Mouse (Mus musculus) MEL (cell line): ENCODE measurements around the gene Esyt1. TPM values are rescaled to one million over a fixed set of nuclear protein-coding genes. Genes with fewer than 3 reads are reported as not detected.

ENCODE experiments used
- DNase-seq: peaks from one replicate; pipeline ENCODE4 v3.0.0; 2011; ENCODE audit warnings: low read depth, low spot score
- H3K27ac ChIP-seq: 2 replicates; pipeline ENCODE4 v1.5.1; 2012; ENCODE audit warnings: low read depth, mild to moderate bottlenecking, control low read depth, low read length, moderate library complexity; ENCODE audit not compliant: control insufficient read depth
- H3K27me3 ChIP-seq, 2 experiments: fragments of 150-350 bp in 1 of 2; sonication (generic) in 1 of 2; 2 replicates each; pipeline ENCODE4 v1.6.1; 2012; ENCODE audit warnings: low read length in 2 of 2, mild to moderate bottlenecking in 2 of 2, improper control_type of control experiment in 1 of 2, moderate library complexity in 1 of 2; ENCODE audit not compliant: insufficient read depth in 2 of 2, control insufficient read depth in 1 of 2
- H3K36me3 ChIP-seq, 2 experiments: 2 replicates each; pipeline ENCODE4 v1.6.1; 2012 to 2014; ENCODE audit warnings: low read length in 2 of 2, improper control_type of control experiment in 1 of 2, inconsistent platforms in 1 of 2, mild to moderate bottlenecking in 1 of 2; ENCODE audit not compliant: insufficient read depth in 2 of 2, control insufficient read depth in 1 of 2
- H3K4me1 ChIP-seq, 2 experiments: fragments of 150-350 bp in 1 of 2; sonication (generic) in 1 of 2; 2 replicates each; pipeline ENCODE4 v1.6.1; 2012; ENCODE audit warnings: low read length in 2 of 2, improper control_type of control experiment in 1 of 2, mild to moderate bottlenecking in 1 of 2; ENCODE audit not compliant: insufficient read depth in 2 of 2, control insufficient read depth in 1 of 2
- H3K4me3 ChIP-seq, 2 experiments: fragments of 150-350 bp in 1 of 2; sonication (generic) in 1 of 2; 2 replicates each; pipeline ENCODE4 v1.5.1; 2012; ENCODE audit warnings: low read depth in 2 of 2, low read length in 2 of 2, mild to moderate bottlenecking in 2 of 2, moderate library complexity in 2 of 2, control low read depth in 1 of 2, improper control_type of control experiment in 1 of 2; ENCODE audit not compliant: control insufficient read depth in 1 of 2, insufficient read depth in 1 of 2
- H3K79me2 ChIP-seq: 2 replicates; pipeline ENCODE4 v1.6.1; 2012; ENCODE audit warnings: mild to moderate bottlenecking, low read length, moderate library complexity; ENCODE audit not compliant: control insufficient read depth, poor library complexity, insufficient read depth
- H3K9ac ChIP-seq: 2 replicates; pipeline ENCODE4 v1.6.1; 2012; ENCODE audit warnings: low read depth, mild to moderate bottlenecking, control low read depth, low read length, moderate library complexity; ENCODE audit not compliant: control insufficient read depth, poor library complexity, severe bottlenecking
- H3K9me3 ChIP-seq: fragments of 150-350 bp; sonication (generic); replicated peaks from 2 replicates; pipeline ENCODE4 v1.6.1; 2012; ENCODE audit warnings: mild to moderate bottlenecking, low read length, improper control_type of control experiment, moderate library complexity; ENCODE audit not compliant: insufficient read depth
- BHLHE40 ChIP-seq: IDR thresholded peaks from 2 replicates; pipeline ENCODE4 v1.6.1; 2012; ENCODE audit warnings: low read depth, mild to moderate bottlenecking, inconsistent platforms, low read length, improper control_type of control experiment, borderline replicate concordance
- CHD2 ChIP-seq: IDR thresholded peaks from 2 replicates; pipeline ENCODE4 v1.6.1; 2011; ENCODE audit warnings: low read length, improper control_type of control experiment
- CTCF ChIP-seq, 3 experiments: IDR thresholded peaks in 2 of 3; conservative IDR thresholded peaks in 1 of 3; 2 replicates each; pipeline ENCODE4 v1.5.1; 2011 to 2012; ENCODE audit warnings: low read length in 3 of 3, low read depth in 2 of 3, mild to moderate bottlenecking in 2 of 3, improper control_type of control experiment in 1 of 3, inconsistent platforms in 1 of 3, mixed read lengths in 1 of 3, moderate library complexity in 1 of 3; ENCODE audit not compliant: control insufficient read depth in 1 of 3, insufficient read depth in 1 of 3, poor library complexity in 1 of 3, severe bottlenecking in 1 of 3
- E2F4 ChIP-seq: IDR thresholded peaks from 2 replicates; pipeline ENCODE4 v1.6.1; 2011; ENCODE audit warnings: low read depth, low read length, improper control_type of control experiment, borderline replicate concordance
- EP300 ChIP-seq, 2 experiments: IDR thresholded peaks; 2 replicates each; pipeline ENCODE4 v1.6.1; 2011; ENCODE audit warnings: improper control_type of control experiment in 2 of 2, low read length in 2 of 2, low read depth in 1 of 2, mild to moderate bottlenecking in 1 of 2
- ETS1 ChIP-seq: IDR thresholded peaks from 2 replicates; pipeline ENCODE4 v1.6.1; 2012; ENCODE audit warnings: low read depth, mild to moderate bottlenecking, inconsistent platforms, low read length, improper control_type of control experiment, moderate library complexity
- GABPA ChIP-seq: IDR thresholded peaks from 2 replicates; pipeline ENCODE4 v1.6.1; 2012; ENCODE audit warnings: low read depth, mild to moderate bottlenecking, inconsistent platforms, low read length, improper control_type of control experiment, moderate library complexity
- GATA1 ChIP-seq: IDR thresholded peaks from 2 replicates; pipeline ENCODE4 v1.6.1; 2011; ENCODE audit warnings: low read depth, low read length, improper control_type of control experiment
- HCFC1 ChIP-seq: IDR thresholded peaks from 2 replicates; pipeline ENCODE4 v1.6.1; 2012; ENCODE audit warnings: low read depth, mild to moderate bottlenecking, inconsistent platforms, low read length, improper control_type of control experiment, moderate library complexity
- KAT2A ChIP-seq: conservative IDR thresholded peaks from 2 replicates; pipeline ENCODE4 v1.6.1; 2012; ENCODE audit warnings: low read depth, low read length, improper control_type of control experiment, inconsistent platforms
- MAZ ChIP-seq: IDR thresholded peaks from 2 replicates; pipeline ENCODE4 v1.6.1; 2012; ENCODE audit warnings: low read depth, mild to moderate bottlenecking, inconsistent platforms, low read length, improper control_type of control experiment
- MXI1 ChIP-seq: IDR thresholded peaks from 2 replicates; pipeline ENCODE4 v1.6.1; 2011; ENCODE audit warnings: mild to moderate bottlenecking, low read depth, low read length, improper control_type of control experiment
- MYB ChIP-seq: IDR thresholded peaks from 2 replicates; pipeline ENCODE4 v1.6.1; 2011; ENCODE audit warnings: mild to moderate bottlenecking, low read depth, low read length, improper control_type of control experiment
- MYC ChIP-seq: IDR thresholded peaks from 2 replicates; pipeline ENCODE4 v1.6.1; 2011; ENCODE audit warnings: low read depth, mild to moderate bottlenecking, low read length, improper control_type of control experiment, moderate library complexity
- NELFE ChIP-seq: IDR thresholded peaks from 2 replicates; pipeline ENCODE4 v1.6.1; 2011; ENCODE audit warnings: low read depth, low read length, improper control_type of control experiment
- NRF1 ChIP-seq: IDR thresholded peaks from 2 replicates; pipeline ENCODE4 v1.6.1; 2014; ENCODE audit warnings: low read depth, mild to moderate bottlenecking, inconsistent platforms, low read length, improper control_type of control experiment, moderate library complexity; ENCODE audit not compliant: poor library complexity, insufficient read depth, severe bottlenecking
- POLR2A ChIP-seq, 2 experiments: IDR thresholded peaks; 2 replicates each; pipeline ENCODE4 v1.6.1; 2011 to 2012; ENCODE audit warnings: low read length in 2 of 2, mild to moderate bottlenecking in 2 of 2, control low read depth in 1 of 2, improper control_type of control experiment in 1 of 2, low read depth in 1 of 2, moderate library complexity in 1 of 2; ENCODE audit not compliant: control insufficient read depth in 1 of 2, insufficient read depth in 1 of 2, poor library complexity in 1 of 2
- RCOR1 ChIP-seq: IDR thresholded peaks from 2 replicates; pipeline ENCODE4 v1.6.1; 2012; ENCODE audit warnings: low read depth, mild to moderate bottlenecking, inconsistent platforms, low read length, improper control_type of control experiment
- SIN3A ChIP-seq: IDR thresholded peaks from 2 replicates; pipeline ENCODE4 v1.6.1; 2012; ENCODE audit warnings: low read length, improper control_type of control experiment, inconsistent platforms
- SMC3 ChIP-seq: IDR thresholded peaks from 2 replicates; pipeline ENCODE4 v1.6.1; 2011; ENCODE audit warnings: low read depth, low read length, improper control_type of control experiment
- TAL1 ChIP-seq: IDR thresholded peaks from 2 replicates; pipeline ENCODE4 v1.6.1; 2012; ENCODE audit warnings: mild to moderate bottlenecking, inconsistent platforms, low read length, moderate library complexity, mixed read lengths
- TCF12 ChIP-seq: IDR thresholded peaks from 2 replicates; pipeline ENCODE4 v1.6.1; 2014; ENCODE audit warnings: low read depth, mild to moderate bottlenecking, inconsistent platforms, low read length, improper control_type of control experiment, moderate library complexity
- UBTF ChIP-seq: IDR thresholded peaks from 2 replicates; pipeline ENCODE4 v1.6.1; 2012; ENCODE audit warnings: low read depth, mild to moderate bottlenecking, inconsistent platforms, low read length, improper control_type of control experiment, moderate library complexity, borderline replicate concordance; ENCODE audit not compliant: insufficient read depth
- USF1 ChIP-seq: IDR thresholded peaks from 2 replicates; pipeline ENCODE4 v1.6.1; 2014; ENCODE audit warnings: low read depth, mild to moderate bottlenecking, inconsistent platforms, low read length, improper control_type of control experiment, moderate library complexity
- USF2 ChIP-seq, 2 experiments: IDR thresholded peaks; 2 replicates each; pipeline ENCODE4 v1.6.1; 2011 to 2012; ENCODE audit warnings: improper control_type of control experiment in 2 of 2, low read length in 2 of 2, borderline replicate concordance in 1 of 2, inconsistent platforms in 1 of 2, low read depth in 1 of 2, mild to moderate bottlenecking in 1 of 2; ENCODE audit not compliant: insufficient read depth in 1 of 2
- ZC3H11A ChIP-seq: IDR thresholded peaks from 2 replicates; pipeline ENCODE4 v1.6.1; 2012; ENCODE audit warnings: low read depth, mild to moderate bottlenecking, inconsistent platforms, low read length, improper control_type of control experiment
- ZKSCAN1 ChIP-seq: IDR thresholded peaks from 2 replicates; pipeline ENCODE4 v1.6.1; 2012; ENCODE audit warnings: low read depth, mild to moderate bottlenecking, inconsistent platforms, low read length, improper control_type of control experiment, moderate library complexity
- ZMIZ1 ChIP-seq: IDR thresholded peaks from 2 replicates; pipeline ENCODE4 v1.6.1; 2012; ENCODE audit warnings: low read depth, mild to moderate bottlenecking, inconsistent platforms, low read length, improper control_type of control experiment, moderate library complexity
- polyA plus RNA-seq, 2 experiments: library from polyadenylated mRNA; stranded (reverse) in 1 of 2; unstranded in 1 of 2; fragments of >175 nt in 1 of 2; fragments of >200 nt in 1 of 2; gene quantifications; 2 replicates each; pipeline versions ENCODE4 v1.2.1 to v1.2.4; 2012; ENCODE audit warnings: low replicate concordance in 2 of 2, low read depth in 1 of 2; ENCODE audit not compliant: insufficient read length in 2 of 2, insufficient read depth in 1 of 2, missing spikeins in 1 of 2
- total RNA-seq: library from RNA; depleted of rRNA; stranded (reverse); fragments of 300-350 nt; gene quantifications from 2 replicates; pipeline ENCODE4 v1.2.3, GENCODE M21; 2012

Gene Esyt1
- total and polyA plus RNA-seq, 3 experiments: 35.1 to 57.0 (median 53.4) TPM

- H3K27ac ChIP-seq: peak overlapping the region; percentile 80
Measured at GRCm38 (mm10) chr10:128535206-128535605, 9.5 kb upstream of the Esyt1 start.

GRCm38 (mm10) chr10:128526366-128527356 lies 990 bp upstream of the Esyt1 start:
- H3K4me3 ChIP-seq: peak overlapping the region; percentile 59 to 62
- peak; percentile 76 for DNase-seq
- peak overlapping the region; percentile 86 for H3K27ac ChIP-seq
- H3K9ac ChIP-seq: peak overlapping the region; percentile 71
- no peaks in the 10 kb centered on the region for H3K27me3 ChIP-seq
- peaks cover 0 to 11% of the 10 kb centered on the region in 2 experiments; a peak in 2 of 4 replicates for H3K36me3 ChIP-seq
- H3K4me1 ChIP-seq: peaks cover 5 to 12% of the 10 kb centered on the region in 2 experiments; a peak in 3 of 4 replicates
- H3K79me2 ChIP-seq: peaks cover 8% of the 10 kb centered on the region
- no peaks in the 10 kb centered on the region for H3K9me3 ChIP-seq
- no peak for TF ChIP-seq USF1
- TF ChIP-seq BHLHE40: no peak
- no peak for TF ChIP-seq TCF12
- TF ChIP-seq ETS1: 0 out of 2 replicates have a peak, but pooled peaks have one; percentile 24
- no peak for TF ChIP-seq TAL1
- TF ChIP-seq ZKSCAN1: no peak
- TF ChIP-seq GATA1: peak; percentile 50; the same call in 1 of the 2 replicates
- TF ChIP-seq HCFC1: no peak
- no peak for TF ChIP-seq KAT2A
- TF ChIP-seq MXI1: no peak
- peak; percentile 10; the same call in 1 of the 2 replicates for TF ChIP-seq NELFE
- no peak for TF ChIP-seq E2F4
- no peak for TF ChIP-seq GABPA
- no peak for TF ChIP-seq MYB
- no peak for TF ChIP-seq UBTF
- TF ChIP-seq ZMIZ1: no peak
- TF ChIP-seq USF2 (IDR thresholded peaks at IDR 0.05; ENCODE audit: borderline replicate concordance in 1 of 2, insufficient read depth in 1 of 2, low read depth in 1 of 2, low read length in 2 of 2): no peak
- TF ChIP-seq MAZ: peak; percentile 44; the same call in 1 of the 2 replicates
- no peak for TF ChIP-seq POLR2A (IDR thresholded peaks at IDR 0.05; ENCODE audit: control insufficient read depth in 1 of 2, insufficient read depth in 1 of 2, low read depth in 1 of 2, low read length in 2 of 2, poor library complexity in 1 of 2)
- TF ChIP-seq ZC3H11A: no peak
- TF ChIP-seq CHD2: no peak
- no peak for TF ChIP-seq SMC3
- no peak for TF ChIP-seq RCOR1
- TF ChIP-seq SIN3A: 0 out of 2 replicates have a peak, but pooled peaks have one; percentile 43

More at GRCm38 (mm10) chr10:128535206-128535605, 9.5 kb upstream of the Esyt1 start:
- H3K79me2 ChIP-seq: no peaks in the 10 kb centered on the region
- no peak overlapping the region for H3K4me3 ChIP-seq
- peaks cover 0 to 7% of the 10 kb centered on the region in 2 experiments; a peak in 2 of 4 replicates for H3K36me3 ChIP-seq
- peaks cover 0 to 11% of the 10 kb centered on the region in 2 experiments; a peak in 2 of 4 replicates for H3K4me1 ChIP-seq
- H3K27me3 ChIP-seq: no peaks in the 10 kb centered on the region
- no peak for TF ChIP-seq USF1
- TF ChIP-seq NRF1: no peak
- TF ChIP-seq MYC: peak; percentile 21; the same call in 1 of the 2 replicates
- TF ChIP-seq CTCF (IDR thresholded peaks at IDR 0.05 in 2 of 3, conservative IDR thresholded peaks at IDR 0.05 in 1 of 3; ENCODE audit: control insufficient read depth in 1 of 3, insufficient read depth in 1 of 3, low read depth in 2 of 3, low read length in 3 of 3, poor library complexity in 1 of 3, severe bottlenecking in 1 of 3): no peak
- TF ChIP-seq EP300 (IDR thresholded peaks at IDR 0.05; ENCODE audit: low read depth in 1 of 2, low read length in 2 of 2): peak; percentile 45 to 56; a peak in 3 of 4 replicates
- TF ChIP-seq RCOR1: 0 out of 2 replicates have a peak, but pooled peaks have one; percentile 20
- TF ChIP-seq ETS1: peak; percentile 35; the same call in 1 of the 2 replicates
- TF ChIP-seq CHD2: no peak
- TF ChIP-seq GATA1: peak; percentile 48; the same call in 1 of the 2 replicates
- TF ChIP-seq TAL1: 0 out of 2 replicates have a peak, but pooled peaks have one; percentile 26
- DNase-seq: peak; percentile 79
- H3K9ac ChIP-seq: no peak overlapping the region
- no peaks in the 10 kb centered on the region for H3K9me3 ChIP-seq
